Mouse (Mus musculus) heart, embryonic 14.5 days (tissue): ENCODE data around the gene Pltp. TPM values are rescaled to one million over a fixed set of nuclear protein-coding genes. Genes with fewer than 3 reads are reported as not detected.
"Not testable (repeated sequence)": the region's sequence is repeated elsewhere in the genome, so short reads cannot be mapped to it uniquely, and the experiment has no call there.

Source experiments
- ATAC-seq: fragments of 200-750 bp; cut with Nextera tagmentation; 2 replicates; pipeline ENCODE4 v1.8.0; 2017; ENCODE audit warnings: low read depth, moderate TSS enrichment; ENCODE audit not compliant: insufficient number of reproducible peaks, insufficient read depth, low FRiP score
- H3K27ac ChIP-seq, 2 experiments: fragments of 200-500 bp in 1 of 2; fragments of 300-500 bp in 1 of 2; sonication (generic) in 1 of 2; replicated peaks in 1 of 2; 2 replicates each; pipeline ENCODE4 v1.5.1; 2012 to 2014; ENCODE audit warnings: low read depth in 2 of 2, low read length in 2 of 2, control low read depth in 1 of 2, mild to moderate bottlenecking in 1 of 2, mixed read lengths in 1 of 2; ENCODE audit not compliant: control insufficient read depth in 1 of 2, insufficient read depth in 1 of 2
- H3K27me3 ChIP-seq: fragments of 300-500 bp; sonication (generic); 2 replicates; pipeline ENCODE4 v1.6.1; 2014; ENCODE audit warnings: mild to moderate bottlenecking, low read length, control low read depth; ENCODE audit not compliant: control insufficient read depth, insufficient read depth
- H3K36me3 ChIP-seq: fragments of 300-500 bp; sonication (generic); 2 replicates; pipeline ENCODE4 v1.6.1; 2014; ENCODE audit warnings: mild to moderate bottlenecking, control low read depth, low read length, mixed read lengths; ENCODE audit not compliant: control insufficient read depth, insufficient read depth
- H3K4me1 ChIP-seq, 2 experiments: fragments of 200-500 bp in 1 of 2; fragments of 300-500 bp in 1 of 2; sonication (generic) in 1 of 2; 2 replicates each; pipeline ENCODE4 v1.6.1; 2012 to 2014; ENCODE audit warnings: low read length in 2 of 2, control low read depth in 1 of 2, mixed read lengths in 1 of 2; ENCODE audit not compliant: control insufficient read depth in 2 of 2, insufficient read depth in 2 of 2
- H3K4me2 ChIP-seq: fragments of 300-500 bp; sonication (generic); 2 replicates; pipeline ENCODE4 v1.6.1; 2014; ENCODE audit warnings: mild to moderate bottlenecking, low read length
- H3K4me3 ChIP-seq, 2 experiments: fragments of 200-500 bp in 1 of 2; fragments of 300-500 bp in 1 of 2; sonication (generic) in 1 of 2; 2 replicates each; pipeline ENCODE4 v1.5.1; 2012 to 2014; ENCODE audit warnings: low read length in 2 of 2, mild to moderate bottlenecking in 2 of 2, control low read depth in 1 of 2, low read depth in 1 of 2, moderate library complexity in 1 of 2; ENCODE audit not compliant: control insufficient read depth in 1 of 2, insufficient read depth in 1 of 2
- H3K9ac ChIP-seq: fragments of 300-500 bp; sonication (generic); 2 replicates; pipeline ENCODE4 v1.6.1; 2014; ENCODE audit warnings: mild to moderate bottlenecking, low read length
- H3K9me3 ChIP-seq: fragments of 300-500 bp; sonication (generic); 2 replicates; pipeline ENCODE4 v1.6.1; 2016; ENCODE audit warnings: low read length, control low read depth; ENCODE audit not compliant: control insufficient read depth
- WGBS: fragments of 180-500 bp; shearing (Covaris S2); extraction: QIAGEN DNeasy Blood & Tissue Kit; methylation state at CpG from one replicate; pipeline ENCODE4 v1.1.7; 2014; 5-methylcytosine and 5-hydroxymethylcytosine counted together
- polyA plus RNA-seq: library from polyadenylated mRNA; unstranded; fragments of >200 nt; fragmentation: Nextera tagmentation; extraction: Ambion mirVana; gene quantifications from 2 replicates; pipeline ENCODE4 v1.2.1, GENCODE M21; 2014

Gene Pltp
- polyA plus RNA-seq, 1 experiment from 2014 or later, result 10.4 TPM

DNA sequence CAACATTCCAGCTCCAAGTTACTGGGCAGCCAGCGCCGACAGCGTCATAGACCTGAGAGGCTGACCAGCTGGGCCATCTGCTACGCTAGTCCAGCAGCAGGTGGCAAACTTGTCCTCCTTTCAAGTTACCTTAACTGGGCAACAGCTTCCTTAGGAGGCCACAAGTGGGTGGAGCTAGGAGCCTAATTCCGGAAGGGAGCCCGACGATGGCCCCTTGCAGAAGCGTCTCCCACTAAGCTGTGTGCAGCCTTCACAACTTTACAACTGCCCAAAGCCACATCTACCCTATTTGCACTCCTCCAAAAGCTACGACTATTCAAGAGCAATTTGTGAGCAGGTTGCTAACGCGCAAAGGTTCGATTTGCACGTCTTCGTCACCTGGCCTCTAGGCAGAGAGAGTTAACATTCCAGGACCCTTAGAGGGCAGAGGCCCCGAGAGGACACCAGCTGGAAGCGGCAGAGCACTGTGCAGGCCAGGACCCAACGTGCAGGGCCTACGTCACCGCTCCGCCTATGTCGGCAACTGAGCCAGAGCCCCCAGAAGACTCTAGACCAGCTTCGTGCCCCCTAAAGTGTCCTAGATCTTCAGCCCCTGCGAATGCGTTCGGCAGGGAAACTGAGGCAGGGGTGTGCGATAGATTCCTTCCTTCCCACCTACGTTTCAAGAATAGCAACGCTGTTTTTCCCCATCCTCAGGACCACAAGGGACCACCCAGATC, 21.2 kb upstream of the Pltp start:
- peak; percentile 46 for ATAC-seq
- H3K36me3 ChIP-seq, result peaks cover 19% of the 10 kb centered on the region
- peak overlapping the region; percentile 100 for H3K27ac ChIP-seq
- no peaks in the 10 kb centered on the region for H3K9me3 ChIP-seq
- peak overlapping the region; percentile 97 for H3K4me2 ChIP-seq
- peak overlapping the region; percentile 95 to 99 for H3K4me3 ChIP-seq
- H3K9ac ChIP-seq, result peak overlapping the region; percentile 100
- WGBS, result 3% methylated on average over 28 of the region's 28 CpGs
- H3K27me3 ChIP-seq, result no peaks in the 10 kb centered on the region
- peaks cover 14 to 20% of the 10 kb centered on the region in 2 experiments for H3K4me1 ChIP-seq

DNA sequence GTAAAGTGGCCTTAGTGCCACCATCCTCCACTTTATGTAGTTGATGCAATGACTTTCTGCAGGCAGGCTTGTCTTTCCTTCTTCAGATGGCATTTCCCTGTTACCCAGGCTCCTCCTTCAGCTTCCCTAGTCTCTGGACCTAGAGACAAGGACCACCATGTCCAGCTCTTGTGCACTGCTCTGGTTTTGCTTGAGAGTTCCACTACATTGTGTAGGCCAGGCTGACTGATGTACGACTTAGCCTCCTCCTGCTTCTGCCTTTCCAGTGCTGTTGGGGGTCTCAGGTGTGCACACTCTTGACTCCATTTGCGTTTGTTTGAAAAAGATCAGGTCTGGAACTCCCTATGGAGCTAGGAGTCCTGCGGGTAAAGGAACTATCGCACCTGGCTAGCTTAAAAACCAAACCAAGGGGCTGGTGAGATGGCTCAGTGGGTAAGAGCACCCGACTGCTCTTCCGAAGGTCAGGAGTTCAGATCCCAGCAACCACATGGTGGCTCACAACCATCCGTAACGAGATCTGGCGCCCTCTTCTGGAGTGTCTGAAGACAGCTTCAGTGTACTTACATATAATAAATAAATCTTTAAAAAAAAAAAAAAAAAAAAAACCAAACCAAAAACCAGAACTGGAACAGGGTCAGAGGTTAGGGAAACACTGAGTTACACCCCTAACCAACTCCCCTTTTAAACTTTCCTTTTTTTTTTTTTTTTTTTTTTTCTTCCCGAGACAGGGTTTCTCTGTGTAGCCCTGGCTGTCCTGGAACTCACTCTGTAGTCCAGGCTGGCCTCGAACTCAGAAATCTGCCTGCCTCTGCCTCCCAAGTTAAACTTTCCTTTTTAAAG, 20.1 kb upstream of the Pltp start:
- 76% methylated on average over 11 of the region's 11 CpGs for WGBS
- ATAC-seq, H3K36me3 ChIP-seq, H3K9me3 ChIP-seq, H3K27me3 ChIP-seq: not testable (repeated sequence)
- Histone ChIP-seq H3K4me2 (peak overlapping the region; percentile 97), H3K4me3 (peak overlapping the region in 1 of 2 experiments; percentile 95; a peak in 2 of 4 replicates), H3K27ac (peak overlapping the region; percentile 100; a peak in 3 of 4 replicates), H3K4me1 (peaks cover 14 to 21% of the 10 kb centered on the region in 2 experiments), H3K9ac (peak overlapping the region; percentile 100; the same call in 1 of the 2 replicates)

DNA sequence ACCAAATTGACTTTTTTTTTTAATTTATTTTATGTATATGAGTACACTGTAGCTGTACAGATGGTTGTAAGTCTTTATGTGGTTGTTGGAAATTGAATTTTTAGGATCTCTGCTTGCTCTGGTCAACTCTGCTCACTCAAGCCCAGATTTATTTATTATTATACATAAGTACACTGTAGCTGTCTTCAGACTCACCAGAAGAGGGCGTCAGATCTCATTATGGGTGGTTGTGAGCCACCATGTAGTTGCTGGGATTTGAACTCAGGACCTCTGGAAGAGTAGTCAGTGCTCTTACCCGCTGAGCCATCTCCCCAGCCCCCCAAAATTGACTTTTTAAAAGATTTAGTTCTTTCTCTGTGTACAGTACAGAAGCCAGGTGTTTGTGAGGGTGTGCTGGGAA, 18.1 kb upstream of the Pltp start:
- 56% methylated on average over 2 of the region's 2 CpGs for WGBS
- H3K4me3 ChIP-seq, H3K27ac ChIP-seq, H3K4me2 ChIP-seq, H3K9me3 ChIP-seq, ATAC-seq, H3K9ac ChIP-seq, H3K36me3 ChIP-seq, H3K27me3 ChIP-seq: not testable (repeated sequence)
- H3K4me1 ChIP-seq, result peaks cover 13 to 17% of the 10 kb centered on the region in 2 experiments

DNA sequence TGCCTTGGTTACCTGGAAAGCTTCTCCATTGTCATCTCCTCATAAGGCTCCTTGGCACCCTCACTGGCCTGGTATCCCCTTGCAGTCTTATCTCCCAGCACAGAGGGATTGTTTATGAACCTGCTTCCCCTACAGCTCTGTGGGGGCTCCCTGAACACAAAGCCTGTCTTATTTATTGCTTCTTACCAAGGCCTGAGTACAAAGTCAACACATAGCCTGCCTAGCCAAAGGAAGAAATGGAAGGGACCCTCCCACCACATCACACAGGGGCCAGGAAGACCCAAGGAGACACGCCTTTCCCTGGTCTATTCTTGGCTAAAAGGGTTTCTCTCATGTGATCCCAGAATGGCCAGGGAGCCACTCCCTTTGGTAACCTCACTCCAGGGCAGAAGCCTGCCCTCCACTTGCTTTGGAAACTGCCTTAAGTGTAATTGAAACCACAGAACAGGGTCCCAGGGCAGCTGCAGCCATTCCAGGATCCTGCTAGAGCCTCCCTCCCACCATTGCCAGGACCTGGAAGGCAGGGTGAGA, 16.8 kb upstream of the Pltp start:
- no peak for ATAC-seq
- WGBS, result 0% methylated on average over 1 of the region's 1 CpGs
- Histone ChIP-seq H3K4me2 (peak overlapping the region; percentile 21; the same call in 1 of the 2 replicates), H3K9ac (peak overlapping the region; percentile 48; the same call in 1 of the 2 replicates), H3K27ac (peak overlapping the region; percentile 83 to 85), H3K36me3 (0 out of 2 replicates have a peak, but pooled peaks cover 7% of the 10 kb centered on the region), H3K9me3 (no peaks in the 10 kb centered on the region), H3K4me3 (no peak overlapping the region), H3K27me3 (no peaks in the 10 kb centered on the region), H3K4me1 (peaks cover 11 to 14% of the 10 kb centered on the region in 2 experiments)

DNA sequence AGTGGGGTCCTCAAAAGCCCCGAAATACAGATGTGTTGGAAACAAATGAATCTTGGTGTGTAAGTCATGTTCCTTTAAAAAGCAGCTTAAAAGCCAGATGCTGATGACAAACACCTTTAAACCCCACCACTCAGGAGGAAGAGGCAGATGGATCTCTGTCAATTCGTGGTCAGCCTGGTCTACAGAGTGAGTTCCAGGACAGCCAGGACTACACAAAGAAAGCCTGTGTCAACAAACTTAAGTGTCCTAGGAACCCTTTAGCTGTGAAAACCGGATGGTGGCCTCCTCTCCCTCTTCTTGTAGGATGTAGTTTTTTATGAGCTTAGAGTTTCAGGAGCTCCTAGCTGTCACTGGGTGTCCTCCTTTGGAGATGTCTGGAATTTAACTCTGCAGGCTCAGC, 16.1 kb upstream of the Pltp start:
- no peaks in the 10 kb centered on the region for H3K27me3 ChIP-seq
- H3K27ac ChIP-seq, result peak overlapping the region; percentile 83 to 85
- no peak overlapping the region; the same call in 1 of the 2 replicates for H3K4me2 ChIP-seq
- no peaks in the 10 kb centered on the region for H3K9me3 ChIP-seq
- peak overlapping the region; percentile 48; the same call in 1 of the 2 replicates for H3K9ac ChIP-seq
- peaks cover 11 to 14% of the 10 kb centered on the region in 2 experiments for H3K4me1 ChIP-seq
- 51% methylated on average over 3 of the region's 3 CpGs for WGBS
- H3K36me3 ChIP-seq, result 0 out of 2 replicates have a peak, but pooled peaks cover 7% of the 10 kb centered on the region
- ATAC-seq, result no peak
- no peak overlapping the region for H3K4me3 ChIP-seq

DNA sequence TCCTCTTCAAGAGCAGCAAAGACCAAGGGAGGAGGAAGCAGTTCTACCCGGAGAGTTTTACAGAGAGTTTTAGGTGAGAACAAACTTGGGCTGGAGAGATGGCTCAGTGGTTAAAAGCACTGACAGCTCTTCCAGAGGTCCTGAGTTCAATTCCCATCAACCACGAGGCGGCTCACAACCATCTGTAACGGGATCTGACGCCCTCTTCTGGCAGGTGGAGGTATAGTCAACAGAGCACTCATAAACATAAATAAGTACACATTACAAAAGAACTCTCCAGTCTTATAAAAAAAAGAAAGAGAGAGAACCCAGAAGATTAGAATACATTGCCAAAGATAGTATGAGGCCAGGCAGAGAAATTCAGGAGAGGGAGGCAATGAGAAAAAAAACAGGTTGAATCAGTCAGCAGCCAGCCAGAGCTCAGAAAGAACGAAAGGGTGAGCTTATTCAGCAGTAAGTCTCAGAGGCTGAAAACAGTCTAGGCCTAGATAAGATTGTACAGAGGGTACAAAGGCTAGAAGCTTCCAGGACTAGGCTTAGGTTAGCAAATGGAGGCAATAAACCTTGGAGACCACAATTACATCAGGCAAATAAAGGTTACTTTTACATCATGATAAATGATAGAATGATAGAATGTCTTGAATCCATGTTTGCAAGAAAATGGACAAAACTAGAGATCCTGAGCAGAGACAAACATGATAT, 14.2 kb upstream of the Pltp start:
- ATAC-seq, result no peak
- Histone ChIP-seq H3K27me3 (no peaks in the 10 kb centered on the region), H3K4me1 (peaks cover 19 to 21% of the 10 kb centered on the region in 2 experiments), H3K9me3 (peaks cover 7% of the 10 kb centered on the region), H3K27ac (no peak overlapping the region), H3K9ac (no peak overlapping the region), H3K4me3 (no peak overlapping the region), H3K4me2 (no peak overlapping the region), H3K36me3 (no peaks in the 10 kb centered on the region)
- WGBS, result 44% methylated on average over 6 of the region's 6 CpGs

DNA sequence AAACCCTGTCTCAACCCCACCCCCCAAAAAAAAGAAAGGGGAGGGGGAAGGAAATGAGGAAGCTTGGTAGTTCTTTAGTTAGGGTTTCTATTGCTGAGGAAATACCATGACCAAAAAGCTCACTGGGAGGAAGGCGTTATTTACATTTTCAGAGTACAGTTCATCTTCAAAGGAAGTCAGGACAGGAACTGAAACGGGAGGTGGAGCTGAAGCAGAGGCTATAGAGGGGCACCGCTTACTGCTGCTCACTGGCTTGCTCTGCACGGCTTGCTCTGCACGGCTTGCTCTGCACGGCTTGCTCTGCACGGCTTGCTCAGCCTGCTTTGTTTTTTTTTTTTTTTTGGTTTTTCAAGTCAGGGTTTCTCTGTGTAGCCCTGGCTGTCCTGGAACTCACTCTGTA, 11.0 kb upstream of the Pltp start:
- ATAC-seq, result no peak
- H3K4me3 ChIP-seq, result no peak overlapping the region
- peaks cover 13 to 14% of the 10 kb centered on the region in 2 experiments for H3K4me1 ChIP-seq
- 70% methylated on average over 7 of the region's 7 CpGs for WGBS
- peaks cover 7% of the 10 kb centered on the region for H3K9me3 ChIP-seq
- H3K27ac ChIP-seq, result no peak overlapping the region
- no peak overlapping the region for H3K9ac ChIP-seq
- H3K4me2 ChIP-seq, result no peak overlapping the region
- no peaks in the 10 kb centered on the region for H3K36me3 ChIP-seq
- no peaks in the 10 kb centered on the region for H3K27me3 ChIP-seq
